Comparison of ENCODE assay signal across 14 mouse cellular contexts in the genomic region with DNA sequence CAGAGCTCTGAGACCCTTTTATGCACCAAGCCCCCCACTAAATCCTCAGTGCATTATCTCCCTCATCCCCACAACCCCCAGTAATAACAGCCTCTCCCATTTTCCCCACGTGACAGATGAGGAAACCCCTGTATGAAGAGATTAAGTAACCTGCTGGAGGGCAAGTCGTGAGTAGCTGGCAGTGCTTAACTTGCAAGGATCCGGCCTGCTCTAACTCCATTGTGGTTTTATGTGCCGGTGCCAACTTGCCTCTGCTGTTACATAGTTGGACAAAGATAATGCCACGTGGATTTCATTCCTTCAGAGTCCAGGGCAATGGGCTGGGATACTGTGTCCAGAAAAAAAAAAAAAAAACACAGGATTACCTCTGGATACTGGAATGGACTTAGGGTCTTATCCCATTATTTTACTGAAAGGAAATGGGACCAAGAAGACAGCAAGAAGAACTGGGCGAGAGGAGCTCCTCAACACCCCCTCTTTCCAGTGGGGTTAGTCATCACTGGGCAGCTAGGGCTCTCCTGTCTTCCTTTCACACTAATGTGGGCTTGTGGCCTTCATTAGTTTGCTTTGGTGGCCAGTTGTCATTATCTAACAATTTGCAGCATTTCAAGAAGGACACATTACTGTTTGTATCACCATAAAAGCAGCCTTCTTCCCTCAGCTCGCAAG. TPM values are rescaled to one million over a fixed set of nuclear protein-coding genes. Genes with fewer than 3 reads are reported as not detected.
DNase-seq lines count a peak whose midpoint lies in the region; ATAC-seq lines count a peak whose summit lies in the region.
"Had no signal": no experiment of that assay in that cellular context is flagged by ENCODE, and none has a peak within 500 bp of the region (broad histone marks: within the 10 kb centered on the region; RNA-seq: fewer than 3 reads in every experiment).

No protein-coding gene starts in this region.

- no peak overlapping the region for H3K4me3 ChIP-seq in heart, embryonic 14.5 days (ENCODE audit: control insufficient read depth in 1 of 2, insufficient read depth in 1 of 2, low read depth in 1 of 2, low read length in 2 of 2)
- H3K4me3 ChIP-seq in lung, embryonic 15.5 days: no peak overlapping the region
- no peak overlapping the region for H3K4me3 ChIP-seq in hindbrain, embryonic 12.5 days
- H3K4me3 ChIP-seq: hindbrain, embryonic 10.5 days; midbrain, embryonic 12.5 days had no signal

- no peak for ATAC-seq in heart, embryonic 14.5 days (ENCODE audit: insufficient number of reproducible peaks, insufficient read depth, low FRiP score, low read depth)
- ATAC-seq in lung, embryonic 15.5 days (ENCODE audit: borderline replicate concordance, extremely low read depth, low FRiP score, low TSS enrichment): no peak
- ATAC-seq in hindbrain, embryonic 12.5 days (ENCODE audit: low FRiP score): no peak

- no peaks in the 10 kb centered on the region for H3K36me3 ChIP-seq in heart, embryonic 14.5 days (ENCODE audit: control insufficient read depth, insufficient read depth, low read length)
- no peaks in the 10 kb centered on the region for H3K36me3 ChIP-seq in lung, embryonic 15.5 days
- no peaks in the 10 kb centered on the region for H3K36me3 ChIP-seq in hindbrain, embryonic 12.5 days
- H3K36me3 ChIP-seq: hindbrain, embryonic 10.5 days; midbrain, embryonic 12.5 days had no signal

- H3K9me3 ChIP-seq in heart, embryonic 14.5 days (ENCODE audit: control insufficient read depth, low read length): no peaks in the 10 kb centered on the region
- H3K9me3 ChIP-seq in lung, embryonic 15.5 days: no peaks in the 10 kb centered on the region
- H3K9me3 ChIP-seq in hindbrain, embryonic 12.5 days (replicated peaks): no peaks in the 10 kb centered on the region
- H3K9me3 ChIP-seq: hindbrain, embryonic 10.5 days; midbrain, embryonic 12.5 days had no signal

- intact Hi-C loops in heart, postnatal 25 days (cut with DNase I): no loop called here
- intact Hi-C loops in left cerebral cortex, postnatal 25 days (cut with DNase I): no loop called here

- DNase-seq in heart, postnatal 25 days (ENCODE audit: low spot score): no peak
- DNase-seq in lung, postnatal 10 days: no peak
- DNase-seq in lung, postnatal 25 days (ENCODE audit: low spot score): peak; percentile 48
- no peak for DNase-seq in left cerebral cortex, postnatal 25 days (ENCODE audit: low spot score in 2 of 2)
- no peak for DNase-seq in MN1 (ENCODE audit: low spot score)
- DNase-seq: adrenal gland, adult 8-10 months; cerebellum, adult 11 months; kidney, postnatal 10 days; right cerebral cortex, postnatal 14 days had no signal

- 62% methylated on average over 7 of the region's 7 CpGs for WGBS in heart, embryonic 14.5 days
- 58% methylated on average over 7 of the region's 7 CpGs for WGBS in lung, embryonic 15.5 days
- WGBS in hindbrain, embryonic 12.5 days: 79% methylated on average over 7 of the region's 7 CpGs

- 0 out of 2 replicates have a peak overlapping the region, but pooled peaks have one; percentile 11 for H3K4me2 ChIP-seq in heart, embryonic 14.5 days (ENCODE audit: low read length)
- H3K4me2 ChIP-seq in lung, embryonic 15.5 days: no peak overlapping the region
- no peak overlapping the region for H3K4me2 ChIP-seq in hindbrain, embryonic 12.5 days (replicated peaks)
- H3K4me2 ChIP-seq: midbrain, embryonic 12.5 days had no signal

- H3K27ac ChIP-seq in heart, embryonic 14.5 days (replicated peaks in 1 of 2; ENCODE audit: control insufficient read depth in 1 of 2, insufficient read depth in 1 of 2, low read depth in 2 of 2, low read length in 2 of 2): no peak overlapping the region
- peak overlapping the region; percentile 66; the same call in 1 of the 2 replicates for H3K27ac ChIP-seq in lung, embryonic 15.5 days
- no peak overlapping the region for H3K27ac ChIP-seq in hindbrain, embryonic 12.5 days
- H3K27ac ChIP-seq: hindbrain, embryonic 10.5 days; midbrain, embryonic 12.5 days had no signal

- no peaks in the 10 kb centered on the region for H3K27me3 ChIP-seq in heart, embryonic 14.5 days (ENCODE audit: control insufficient read depth, insufficient read depth, low read length)
- H3K27me3 ChIP-seq in lung, embryonic 15.5 days: no peaks in the 10 kb centered on the region
- H3K27me3 ChIP-seq in hindbrain, embryonic 12.5 days: no peaks in the 10 kb centered on the region
- H3K27me3 ChIP-seq: midbrain, embryonic 12.5 days had no signal

- H3K4me1 ChIP-seq in heart, embryonic 14.5 days (ENCODE audit: control insufficient read depth in 2 of 2, insufficient read depth in 2 of 2, low read length in 2 of 2): peaks cover 0 to 2% of the 10 kb centered on the region in 2 experiments; a peak in 1 of 4 replicates
- H3K4me1 ChIP-seq in lung, embryonic 15.5 days: peaks cover 26% of the 10 kb centered on the region
- no peaks in the 10 kb centered on the region for H3K4me1 ChIP-seq in hindbrain, embryonic 12.5 days
- H3K4me1 ChIP-seq: midbrain, embryonic 12.5 days had no signal

- no peak overlapping the region for H3K9ac ChIP-seq in heart, embryonic 14.5 days (ENCODE audit: low read length)
- H3K9ac ChIP-seq in lung, embryonic 15.5 days: no peak overlapping the region
- H3K9ac ChIP-seq in hindbrain, embryonic 12.5 days: no peak overlapping the region
- H3K9ac ChIP-seq: midbrain, embryonic 12.5 days had no signal

RNA-seq across cellular contexts. Expression of gene Fzd5, which starts 18.6 kb away (rescaled TPM):
- 1.6 and 1.7 TPM in 2 replicates for polyA plus RNA-seq in heart, embryonic 14.5 days (2014; fragmentation: Nextera tagmentation; extraction: Ambion mirVana)
- total RNA-seq in heart, postnatal 25 days (2021): 1 to 10 TPM; 4.0 to 5.8 TPM
- 3.0 and 3.1 TPM in 2 replicates for polyA plus RNA-seq in lung, embryonic 15.5 days (2015; fragmentation: Nextera tagmentation; extraction: Ambion mirVana)
- 0.48 and 0.56 TPM in 2 replicates for polyA plus RNA-seq in hindbrain, embryonic 12.5 days (2016; fragmentation: Nextera tagmentation; extraction: Ambion mirVana)
- 1 to 10 TPM; 1.0 to 1.2 TPM for total RNA-seq in left cerebral cortex, postnatal 25 days (2021)
